Mouse (Mus musculus) MEL (cell line): ENCODE measurements around the gene Aebp1.

Experiments
- BHLHE40 ChIP-seq: IDR thresholded peaks from 2 replicates; pipeline ENCODE4 v1.6.1; 2012; ENCODE audit warnings: low read depth, mild to moderate bottlenecking, inconsistent platforms, low read length, improper control_type of control experiment, borderline replicate concordance
- CTCF ChIP-seq, 3 experiments: IDR thresholded peaks in 2 of 3; conservative IDR thresholded peaks in 1 of 3; 2 replicates each; pipeline ENCODE4 v1.5.1; 2011 to 2012; ENCODE audit warnings: low read length in 3 of 3, low read depth in 2 of 3, mild to moderate bottlenecking in 2 of 3, improper control_type of control experiment in 1 of 3, inconsistent platforms in 1 of 3, mixed read lengths in 1 of 3, moderate library complexity in 1 of 3; ENCODE audit not compliant: control insufficient read depth in 1 of 3, insufficient read depth in 1 of 3, poor library complexity in 1 of 3, severe bottlenecking in 1 of 3
- EP300 ChIP-seq, 2 experiments: IDR thresholded peaks; 2 replicates each; pipeline ENCODE4 v1.6.1; 2011; ENCODE audit warnings: improper control_type of control experiment in 2 of 2, low read length in 2 of 2, low read depth in 1 of 2, mild to moderate bottlenecking in 1 of 2
- GATA1 ChIP-seq: IDR thresholded peaks from 2 replicates; pipeline ENCODE4 v1.6.1; 2011; ENCODE audit warnings: low read depth, low read length, improper control_type of control experiment
- HCFC1 ChIP-seq: IDR thresholded peaks from 2 replicates; pipeline ENCODE4 v1.6.1; 2012; ENCODE audit warnings: low read depth, mild to moderate bottlenecking, inconsistent platforms, low read length, improper control_type of control experiment, moderate library complexity
- MXI1 ChIP-seq: IDR thresholded peaks from 2 replicates; pipeline ENCODE4 v1.6.1; 2011; ENCODE audit warnings: mild to moderate bottlenecking, low read depth, low read length, improper control_type of control experiment
- MYC ChIP-seq: IDR thresholded peaks from 2 replicates; pipeline ENCODE4 v1.6.1; 2011; ENCODE audit warnings: low read depth, mild to moderate bottlenecking, low read length, improper control_type of control experiment, moderate library complexity
- POLR2A ChIP-seq, 2 experiments: IDR thresholded peaks; 2 replicates each; pipeline ENCODE4 v1.6.1; 2011 to 2012; ENCODE audit warnings: low read length in 2 of 2, mild to moderate bottlenecking in 2 of 2, control low read depth in 1 of 2, improper control_type of control experiment in 1 of 2, low read depth in 1 of 2, moderate library complexity in 1 of 2; ENCODE audit not compliant: control insufficient read depth in 1 of 2, insufficient read depth in 1 of 2, poor library complexity in 1 of 2
- POLR2AphosphoS5 ChIP-seq: IDR thresholded peaks from 2 replicates; pipeline ENCODE4 v1.6.1; 2012; ENCODE audit warnings: low read depth, borderline replicate concordance, mild to moderate bottlenecking, inconsistent platforms, low read length, moderate library complexity, mixed read lengths
- RCOR1 ChIP-seq: IDR thresholded peaks from 2 replicates; pipeline ENCODE4 v1.6.1; 2012; ENCODE audit warnings: low read depth, mild to moderate bottlenecking, inconsistent platforms, low read length, improper control_type of control experiment
- TBP ChIP-seq: IDR thresholded peaks from 2 replicates; pipeline ENCODE4 v1.8.0; 2011; ENCODE audit warnings: low read depth, low read length, improper control_type of control experiment
- TCF12 ChIP-seq: IDR thresholded peaks from 2 replicates; pipeline ENCODE4 v1.6.1; 2014; ENCODE audit warnings: low read depth, mild to moderate bottlenecking, inconsistent platforms, low read length, improper control_type of control experiment, moderate library complexity
- USF1 ChIP-seq: IDR thresholded peaks from 2 replicates; pipeline ENCODE4 v1.6.1; 2014; ENCODE audit warnings: low read depth, mild to moderate bottlenecking, inconsistent platforms, low read length, improper control_type of control experiment, moderate library complexity
- ZC3H11A ChIP-seq: IDR thresholded peaks from 2 replicates; pipeline ENCODE4 v1.6.1; 2012; ENCODE audit warnings: low read depth, mild to moderate bottlenecking, inconsistent platforms, low read length, improper control_type of control experiment

- TF ChIP-seq TBP: no peak
- TF ChIP-seq POLR2A (IDR thresholded peaks at IDR 0.05; ENCODE audit: control insufficient read depth in 1 of 2, insufficient read depth in 1 of 2, low read depth in 1 of 2, low read length in 2 of 2, poor library complexity in 1 of 2): no peak
- TF ChIP-seq CTCF (IDR thresholded peaks at IDR 0.05 in 2 of 3, conservative IDR thresholded peaks at IDR 0.05 in 1 of 3; ENCODE audit: control insufficient read depth in 1 of 3, insufficient read depth in 1 of 3, low read depth in 2 of 3, low read length in 3 of 3, poor library complexity in 1 of 3, severe bottlenecking in 1 of 3): no peak
- TF ChIP-seq BHLHE40: no peak
- no peak for TF ChIP-seq POLR2AphosphoS5
- no peak for TF ChIP-seq MYC
- no peak for TF ChIP-seq MXI1
- TF ChIP-seq GATA1: no peak
- no peak for TF ChIP-seq TCF12
- TF ChIP-seq USF1: no peak
- no peak for TF ChIP-seq RCOR1
- TF ChIP-seq HCFC1: no peak
- TF ChIP-seq EP300 (IDR thresholded peaks at IDR 0.05; ENCODE audit: low read depth in 1 of 2, low read length in 2 of 2): no peak
- TF ChIP-seq ZC3H11A: no peak
Observed at GRCm38 (mm10) chr11:5867196-5867595, 5.4 kb downstream of the Aebp1 start.
